Mouse (Mus musculus) erythroblast, embryonic 14.5 days (primary cell): ENCODE measurements around the gene Cuta.

Experiments used
- GATA1 ChIP-seq: IDR thresholded peaks from 2 replicates; pipeline ENCODE4 v1.6.1; 2012; ENCODE audit warnings: low read length, inconsistent platforms, mixed read lengths
- TAL1 ChIP-seq: IDR thresholded peaks from 3 replicates; pipeline ENCODE4 v1.6.1; 2012; ENCODE audit warnings: low read length, inconsistent platforms, mixed read lengths

- no peak for TF ChIP-seq GATA1
- TF ChIP-seq TAL1 = no peak
Observed at GRCm38 (mm10) chr17:26936921-26937695, 2.3 kb downstream of the Cuta start.
